Mouse (Mus musculus) thymus, postnatal 4 days (tissue): Measurements from ENCODE around the gene Stk24.
"Not testable (repeated sequence)": the region's sequence is repeated elsewhere in the genome, so short reads cannot be mapped to it uniquely, and the experiment has no call there.

Source experiments
- DNase-seq: peaks from one replicate; pipeline ENCODE4 v3.0.0; 2021

The Stk24 gene

DNA sequence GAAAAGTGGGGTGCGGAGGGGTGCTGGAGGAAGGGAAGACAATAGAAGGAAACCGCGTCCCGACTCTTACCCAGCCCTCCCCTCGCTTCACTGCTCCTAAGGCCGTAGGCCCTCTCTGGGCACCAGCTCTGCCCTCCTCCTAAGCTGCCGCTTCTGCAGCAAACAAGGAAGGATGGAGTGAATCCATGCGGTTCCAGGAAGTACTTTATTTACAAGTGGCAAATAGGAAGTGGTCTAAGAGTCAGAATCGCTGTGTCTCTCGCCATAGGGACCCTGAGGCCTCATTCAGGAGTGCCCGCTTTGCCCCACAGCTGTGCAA, at the start of gene Stk24:
TSS of gene Stk24 (minus strand) at position 185 of the 319 bp plus-strand sequence.
- no peak for DNase-seq

- DNase-seq = no peak
These were observed 48.3 kb upstream of the Stk24 start for GRCm38 (mm10) chr14:121428148-121428547.

DNA sequence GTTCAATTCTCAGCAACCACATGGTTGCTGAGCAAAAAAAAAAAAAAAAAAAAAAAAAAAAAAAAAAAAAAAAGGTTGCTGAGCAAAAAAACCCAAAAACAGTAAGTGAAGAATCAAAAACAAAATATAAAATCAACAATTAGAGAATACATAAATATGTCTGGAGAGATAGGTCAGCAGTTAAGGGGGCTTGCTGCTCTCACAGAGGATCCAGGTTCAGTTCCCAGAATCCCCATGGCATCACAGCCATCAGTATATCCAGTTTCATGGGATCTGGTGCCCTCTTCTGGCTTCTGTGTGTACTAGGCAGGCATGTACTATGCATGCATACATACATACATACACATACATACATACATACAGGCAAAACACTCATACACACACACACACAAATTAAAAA, 46.9 kb upstream of the Stk24 start:
- DNase-seq = peak; percentile 50

DNA sequence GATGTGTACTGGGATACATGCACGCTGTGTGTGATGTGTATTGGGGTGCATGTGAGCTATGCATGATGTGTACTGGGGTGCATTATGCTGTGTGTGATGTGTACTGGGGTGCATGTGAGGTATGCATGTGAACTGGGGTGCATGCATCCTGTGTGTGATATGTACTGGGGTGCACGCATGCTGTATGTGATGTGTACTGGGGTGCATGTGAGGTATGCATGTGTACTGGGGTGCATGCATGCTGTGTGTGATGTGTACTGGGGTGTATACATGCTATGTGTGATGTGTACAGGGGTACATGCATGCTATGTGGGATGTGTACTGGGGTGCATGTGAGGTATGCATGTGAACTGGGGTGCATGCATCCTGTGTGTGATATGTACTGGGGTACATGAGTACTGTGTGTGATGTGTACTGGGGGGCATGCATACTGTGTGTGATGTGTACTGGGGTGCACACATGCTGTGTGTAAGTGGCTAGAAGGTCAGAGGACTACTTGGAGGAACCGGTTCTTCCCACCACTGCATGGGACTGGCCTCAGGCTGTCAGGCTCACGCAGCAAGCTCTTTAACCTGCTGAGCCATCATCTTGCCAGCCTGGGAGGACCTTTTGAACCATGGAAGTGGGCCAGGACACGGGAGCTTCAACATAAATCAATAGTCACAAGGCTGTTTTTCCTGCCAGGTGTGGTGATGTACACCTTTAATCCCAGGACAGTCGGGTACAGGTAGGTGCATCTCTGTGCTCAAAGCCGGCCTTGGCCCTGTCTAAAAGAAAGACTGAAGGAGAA, 45.4 kb upstream of the Stk24 start:
- DNase-seq = no peak

GRCm38 (mm10) chr14:121423341-121423751, 43.5 kb upstream of the Stk24 start:
- DNase-seq = no peak

GRCm38 (mm10) chr14:121422664-121423340, 43.0 kb upstream of the Stk24 start:
- peak; percentile 35 for DNase-seq

- DNase-seq = no peak
These were observed 42.2 kb upstream of the Stk24 start for GRCm38 (mm10) chr14:121422000-121422399.

GRCm38 (mm10) chr14:121417594-121417993, 37.8 kb upstream of the Stk24 start:
- no peak for DNase-seq

DNA sequence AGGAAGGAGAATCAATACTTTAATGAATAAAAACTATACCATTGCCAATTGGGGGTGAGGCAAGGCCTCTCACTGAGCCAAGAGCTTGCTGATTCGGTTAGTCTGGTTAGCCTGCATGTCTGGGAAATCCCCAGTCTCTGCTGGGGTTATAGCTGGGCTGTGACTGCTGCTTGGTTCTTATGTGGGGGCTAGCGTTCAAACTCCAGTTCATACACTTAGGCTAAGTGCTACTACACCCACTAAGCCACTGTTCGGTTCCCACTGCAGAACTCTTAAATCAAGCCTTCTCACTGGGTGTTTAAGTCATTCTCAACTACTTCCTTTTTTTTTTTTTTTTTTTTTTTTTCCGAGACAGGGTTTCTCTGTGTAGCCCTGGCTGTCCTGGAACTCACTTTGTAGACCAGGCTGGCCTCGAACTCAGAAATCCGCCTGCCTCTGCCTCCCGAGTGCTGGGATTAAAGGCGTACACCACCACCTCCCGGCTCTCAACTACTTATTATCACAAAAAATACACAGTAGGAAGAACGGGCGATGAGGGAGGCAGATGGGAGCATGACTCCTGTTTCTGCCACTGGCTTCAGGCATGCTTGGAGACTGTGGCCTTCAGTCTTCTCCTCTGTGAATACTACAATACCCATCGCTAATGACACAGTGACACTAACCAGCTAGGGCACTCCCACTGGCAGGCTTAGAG, 37.0 kb upstream of the Stk24 start:
- no peak for DNase-seq

DNA sequence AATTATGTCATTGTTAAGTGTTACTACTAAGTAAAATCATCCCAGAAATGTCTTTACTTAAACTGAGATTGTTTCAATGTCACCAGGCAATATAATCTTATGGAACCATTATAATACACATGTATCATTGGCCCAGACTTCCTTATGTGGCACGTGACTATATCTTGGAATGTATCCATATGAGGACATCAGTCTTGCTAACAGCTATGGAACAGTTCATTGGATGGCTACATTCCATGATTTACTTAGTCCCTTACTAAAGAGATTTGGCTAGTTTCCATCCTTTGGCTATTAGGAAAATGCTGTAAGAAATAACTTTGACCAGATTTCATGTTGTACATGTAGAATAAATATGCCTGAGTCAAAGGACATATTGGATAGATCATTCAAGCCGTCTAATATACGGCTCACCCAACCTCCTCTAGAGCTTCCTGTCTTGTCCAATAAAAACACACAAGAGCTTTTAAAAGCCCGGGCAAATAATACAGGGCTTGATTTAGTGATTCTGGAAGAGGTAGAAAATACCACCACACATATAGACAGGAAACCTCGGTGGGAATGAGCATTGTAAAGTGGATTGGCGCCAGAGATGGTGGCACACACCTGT, 34.9 kb upstream of the Stk24 start:
- DNase-seq = no peak

GRCm38 (mm10) chr14:121413726-121414125, 33.9 kb upstream of the Stk24 start:
- not testable (repeated sequence) for DNase-seq

- DNase-seq = no peak
These were observed 29.1 kb upstream of the Stk24 start for GRCm38 (mm10) chr14:121408944-121409343.

GRCm38 (mm10) chr14:121406943-121407342, 27.1 kb upstream of the Stk24 start:
- no peak for DNase-seq

- DNase-seq = no peak
These were observed 25.7 kb upstream of the Stk24 start for GRCm38 (mm10) chr14:121405546-121405945.

DNA sequence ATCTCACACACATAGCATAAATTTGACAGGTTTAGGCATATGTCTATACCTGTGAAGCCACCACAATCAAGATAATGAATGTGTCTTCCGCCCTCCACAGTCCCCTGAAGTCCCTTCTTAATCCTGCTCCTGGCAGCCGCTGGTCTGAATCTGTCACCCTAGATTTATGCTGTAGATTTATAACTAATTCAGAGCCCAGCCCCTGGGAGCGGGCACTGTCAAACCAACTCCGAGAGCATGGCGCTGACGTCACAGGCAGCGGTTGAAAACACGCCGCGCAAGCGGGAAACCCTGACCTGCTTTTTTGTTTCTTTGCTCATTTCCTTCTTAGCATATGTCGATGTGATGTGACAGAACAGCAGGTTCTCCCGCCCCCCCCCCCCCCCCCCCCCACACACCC, 25.3 kb upstream of the Stk24 start:
- DNase-seq = peak; percentile 72

- DNase-seq = no peak
These were observed 19.9 kb upstream of the Stk24 start for GRCm38 (mm10) chr14:121399676-121400075.

GRCm38 (mm10) chr14:121397471-121397870, 17.7 kb upstream of the Stk24 start:
- no peak for DNase-seq

GRCm38 (mm10) chr14:121395125-121395524, 15.3 kb upstream of the Stk24 start:
- DNase-seq = no peak

- no peak for DNase-seq
These were observed 12.1 kb upstream of the Stk24 start for GRCm38 (mm10) chr14:121391927-121392326.

- DNase-seq = no peak
These were observed 7.9 kb upstream of the Stk24 start for GRCm38 (mm10) chr14:121387760-121388159.

- DNase-seq = no peak
These were observed 5.6 kb upstream of the Stk24 start for GRCm38 (mm10) chr14:121385440-121385839.

GRCm38 (mm10) chr14:121383801-121384200, 4.0 kb upstream of the Stk24 start:
- no peak for DNase-seq

- DNase-seq = peak; percentile 92
These were observed 540 bp downstream of the Stk24 start for GRCm38 (mm10) chr14:121379116-121379826.
